Comparison of ENCODE assay signal across 24 mouse cellular contexts in the genomic region with DNA sequence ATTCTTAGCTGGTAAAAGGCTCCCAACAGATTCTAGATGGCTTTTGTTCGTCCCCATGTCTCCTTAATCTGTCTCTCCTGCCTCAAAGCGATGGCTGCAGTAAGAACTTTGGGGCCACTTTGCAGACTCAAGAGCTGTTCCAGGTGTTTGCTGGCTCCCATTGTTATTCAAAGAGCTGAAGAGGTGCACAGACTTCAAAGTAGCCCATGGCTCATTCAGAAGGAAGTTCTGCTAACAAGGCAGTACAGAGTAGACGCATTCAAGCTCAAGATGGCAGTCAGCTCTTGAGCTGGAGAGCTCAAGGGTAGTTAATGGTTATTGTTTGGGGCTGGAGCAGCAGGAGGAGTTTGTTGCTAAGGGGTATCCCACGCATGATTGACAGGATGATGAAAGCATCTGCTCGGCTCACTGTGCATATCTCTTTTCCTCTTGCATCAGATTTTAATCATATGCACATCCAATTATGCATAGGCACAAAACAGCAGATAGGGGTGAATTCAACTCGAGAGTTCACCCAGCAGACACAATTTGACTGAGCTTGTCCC. TPM values are rescaled to one million over a fixed set of nuclear protein-coding genes. Genes with fewer than 3 reads are reported as not detected.
DNase-seq lines count a peak whose midpoint lies in the region; ATAC-seq and TF ChIP-seq lines count a peak whose summit lies in the region.
"Had no signal": no experiment of that assay in that cellular context is flagged by ENCODE, and none has a peak within 500 bp of the region (broad histone marks: within the 10 kb centered on the region; RNA-seq: fewer than 3 reads in every experiment).

No protein-coding gene starts in this region.

- no peak for DNase-seq in forebrain, postnatal 0 days
- no peak for DNase-seq in forebrain, embryonic 11.5 days (ENCODE audit: low spot score)
- DNase-seq in ES-CJ7 (ENCODE audit: low read depth, low spot score) = peak; percentile 78
- peak; percentile 72 for DNase-seq in R1 (ENCODE audit: low read depth, low spot score)
- DNase-seq in frontal cortex, postnatal 10 days (ENCODE audit: low spot score in 2 of 2) = no peak
- DNase-seq: adrenal gland, postnatal 10 days; cerebellum, adult 11-12 months; cerebellum, adult 9-11 months; cerebellum, postnatal 36 days; gastrocnemius, postnatal 14 days; heart, adult 2 months; heart, postnatal 14 days; kidney, adult 8-10 months had no signal

- no peak overlapping the region for H3K4me2 ChIP-seq in forebrain, postnatal 0 days (ENCODE audit: low read depth)
- H3K4me2 ChIP-seq in forebrain, embryonic 11.5 days (ENCODE audit: low read depth, low read length, severe bottlenecking) = no peak overlapping the region
- H3K4me2 ChIP-seq in hindbrain, embryonic 13.5 days = no peak overlapping the region
- H3K4me2 ChIP-seq: embryonic facial prominence, embryonic 13.5 days; heart, embryonic 11.5 days; heart, embryonic 15.5 days; hindbrain, embryonic 15.5 days had no signal

- no peak overlapping the region for H3K9ac ChIP-seq in forebrain, postnatal 0 days
- no peak overlapping the region for H3K9ac ChIP-seq in forebrain, embryonic 11.5 days (ENCODE audit: low read length)
- no peak overlapping the region for H3K9ac ChIP-seq in hindbrain, embryonic 13.5 days
- H3K9ac ChIP-seq: embryonic facial prominence, embryonic 13.5 days; heart, embryonic 15.5 days; hindbrain, embryonic 15.5 days had no signal

- WGBS in forebrain, postnatal 0 days = 41% methylated on average over 6 of the region's 6 CpGs
- 68% methylated on average over 6 of the region's 6 CpGs for WGBS in forebrain, embryonic 11.5 days
- 60% methylated on average over 6 of the region's 6 CpGs for WGBS in hindbrain, embryonic 13.5 days

- TF ChIP-seq CTCF in forebrain, postnatal 0 days (IDR thresholded peaks at IDR 0.05; ENCODE audit: low read depth) = no peak

- no peak overlapping the region for H3K4me3 ChIP-seq in forebrain, postnatal 0 days (ENCODE audit: low read depth, low read length)
- H3K4me3 ChIP-seq in forebrain, embryonic 11.5 days (ENCODE audit: low read depth, low read length) = no peak overlapping the region
- H3K4me3 ChIP-seq in hindbrain, embryonic 13.5 days = no peak overlapping the region
- H3K4me3 ChIP-seq: embryonic facial prominence, embryonic 13.5 days; heart, adult 2 months; heart, embryonic 15.5 days; hindbrain, embryonic 10.5 days; hindbrain, embryonic 15.5 days had no signal

- no peak overlapping the region for H3K27ac ChIP-seq in forebrain, postnatal 0 days (ENCODE audit: low read depth, low read length)
- no peak overlapping the region for H3K27ac ChIP-seq in forebrain, embryonic 11.5 days (ENCODE audit: low read depth, low read length)
- no peak overlapping the region for H3K27ac ChIP-seq in hindbrain, embryonic 13.5 days
- H3K27ac ChIP-seq: embryonic facial prominence, embryonic 13.5 days; heart, adult 2 months; heart, embryonic 15.5 days; hindbrain, embryonic 10.5 days; hindbrain, embryonic 15.5 days had no signal

- H3K27me3 ChIP-seq in forebrain, postnatal 0 days (ENCODE audit: insufficient read depth, low read length) = no peaks in the 10 kb centered on the region
- H3K27me3 ChIP-seq in forebrain, embryonic 11.5 days (ENCODE audit: control insufficient read depth, insufficient read depth, low read length) = no peaks in the 10 kb centered on the region
- no peaks in the 10 kb centered on the region for H3K27me3 ChIP-seq in hindbrain, embryonic 13.5 days
- H3K27me3 ChIP-seq: embryonic facial prominence, embryonic 13.5 days; heart, embryonic 15.5 days; hindbrain, embryonic 15.5 days; Patski had no signal

- ATAC-seq in forebrain, postnatal 0 days = peak; percentile 32; the same call in 1 of the 2 replicates
- ATAC-seq in forebrain, embryonic 11.5 days (replicated peaks; ENCODE audit: low FRiP score) = no peak
- ATAC-seq in hindbrain, embryonic 13.5 days (ENCODE audit: low FRiP score) = no peak
- ATAC-seq: inflammation-experienced regulatory T-cells, adult 6 months; intestine, postnatal 0 days; Patski had no signal

- H3K9me3 ChIP-seq in forebrain, postnatal 0 days (ENCODE audit: low read length) = no peaks in the 10 kb centered on the region
- H3K9me3 ChIP-seq in forebrain, embryonic 11.5 days (ENCODE audit: control insufficient read depth, low read length) = no peaks in the 10 kb centered on the region
- H3K9me3 ChIP-seq in hindbrain, embryonic 13.5 days = no peaks in the 10 kb centered on the region
- H3K9me3 ChIP-seq: embryonic facial prominence, embryonic 13.5 days; heart, embryonic 15.5 days; hindbrain, embryonic 10.5 days; hindbrain, embryonic 15.5 days had no signal

- peaks cover 4% of the 10 kb centered on the region; the same call in 1 of the 2 replicates for H3K36me3 ChIP-seq in forebrain, postnatal 0 days (ENCODE audit: insufficient read depth)
- no peaks in the 10 kb centered on the region; the same call in 1 of the 2 replicates for H3K36me3 ChIP-seq in forebrain, embryonic 11.5 days (ENCODE audit: control insufficient read depth, insufficient read depth, low read length)
- peaks cover 19% of the 10 kb centered on the region for H3K36me3 ChIP-seq in hindbrain, embryonic 13.5 days

- no peaks in the 10 kb centered on the region for H3K4me1 ChIP-seq in forebrain, postnatal 0 days (ENCODE audit: insufficient read depth)
- no peaks in the 10 kb centered on the region for H3K4me1 ChIP-seq in forebrain, embryonic 11.5 days (replicated peaks; ENCODE audit: control insufficient read depth, insufficient read depth, low read length)
- 0 out of 2 replicates have a peak, but pooled peaks cover 2% of the 10 kb centered on the region for H3K4me1 ChIP-seq in hindbrain, embryonic 13.5 days (replicated peaks)
- H3K4me1 ChIP-seq: embryonic facial prominence, embryonic 13.5 days; heart, embryonic 15.5 days; hindbrain, embryonic 15.5 days had no signal

RNA-seq across cellular contexts. Expression of a gene that starts 33.7 kb away (rescaled TPM):
- total RNA-seq in forebrain, postnatal 0 days (2014; rRNA removed) = 113 and 117 TPM in 2 replicates
- polyA plus RNA-seq in forebrain, postnatal 0 days (2015; fragmentation: Nextera tagmentation; extraction: Ambion mirVana) = 213 and 225 TPM in 2 replicates
- 161 and 183 TPM in 2 replicates for polyA plus RNA-seq in forebrain, embryonic 11.5 days (2014; fragmentation: Nextera tagmentation; extraction: Ambion mirVana)
- 192 and 198 TPM in 2 replicates for polyA plus RNA-seq in hindbrain, embryonic 13.5 days (2015; fragmentation: Nextera tagmentation; extraction: Ambion mirVana)

RNA-seq across cellular contexts. Expression of a gene that starts 37.6 kb away (rescaled TPM):
- total RNA-seq in forebrain, postnatal 0 days (2014; rRNA removed) = 0.23 TPM in 1 of 2 replicates, not detected in the other
- polyA plus RNA-seq in forebrain, postnatal 0 days (2015; fragmentation: Nextera tagmentation; extraction: Ambion mirVana) = 0.09 and 0.12 TPM in 2 replicates
- polyA plus RNA-seq in forebrain, embryonic 11.5 days (2014; fragmentation: Nextera tagmentation; extraction: Ambion mirVana) = 0.12 TPM in 1 of 2 replicates, not detected in the other
- polyA plus RNA-seq in hindbrain, embryonic 13.5 days (2015; fragmentation: Nextera tagmentation; extraction: Ambion mirVana) = 0.09 and 0.17 TPM in 2 replicates
- total RNA-seq: adrenal gland, postnatal 4 days; gastrocnemius, adult 18-20 months; gastrocnemius, postnatal 14 days; heart, adult 2 months; heart, postnatal 14 days had no signal
- polyA plus RNA-seq: embryonic facial prominence, embryonic 13.5 days; heart, embryonic 11.5 days; heart, embryonic 15.5 days; hindbrain, embryonic 15.5 days; inflammation-experienced regulatory T-cells, adult 6 months; intestine, postnatal 0 days; Patski had no signal

Comparison
In these comparisons a context has a peak if more than half of its experiments do, and no peak if none do; other contexts are left out.
1. DNase-seq: peak in ES-CJ7 (single experiment) and R1 (single experiment); none in forebrain, postnatal 0 days (single experiment), forebrain, embryonic 11.5 days (single experiment) and frontal cortex, postnatal 10 days (0 of 2).